Mouse (Mus musculus): Measurements from ENCODE around the gene Igfn1. TPM values are rescaled to one million over a fixed set of nuclear protein-coding genes. Genes with fewer than 3 reads are reported as not detected.

The Igfn1 gene
- polyA plus RNA-seq, 1 experiment from 2014 or later = not detected

Other genes with a start within 250 kb of the Igfn1 start
- 70.5 and 85.0 TPM in 2 replicates for gene Phlda3, start 240.2 kb downstream of the Igfn1 start, polyA plus RNA-seq (2015; fragmentation: Nextera tagmentation; extraction: Ambion mirVana)
- 3,693 and 4,133 TPM in 2 replicates for gene Tnni1, start 226.9 kb downstream of the Igfn1 start, polyA plus RNA-seq (2015; fragmentation: Nextera tagmentation; extraction: Ambion mirVana)
- 3.2 and 5.8 TPM in 2 replicates for gene Lad1, start 187.7 kb downstream of the Igfn1 start, polyA plus RNA-seq (2015; fragmentation: Nextera tagmentation; extraction: Ambion mirVana)
- 7,410 and 9,283 TPM in 2 replicates for gene Tnnt2, start 170.0 kb downstream of the Igfn1 start, polyA plus RNA-seq (2015; fragmentation: Nextera tagmentation; extraction: Ambion mirVana)
- 0.31 and 1.4 TPM in 2 replicates for gene Pkp1, start 87.1 kb downstream of the Igfn1 start, polyA plus RNA-seq (2015; fragmentation: Nextera tagmentation; extraction: Ambion mirVana)
- 91.1 and 107 TPM in 2 replicates for gene Tmem9, start 1.8 kb upstream of the Igfn1 start, polyA plus RNA-seq (2015; fragmentation: Nextera tagmentation; extraction: Ambion mirVana)
- not detected in 2 replicates for gene Ascl5, start 44.5 kb upstream of the Igfn1 start, polyA plus RNA-seq (2015; fragmentation: Nextera tagmentation; extraction: Ambion mirVana)
- 0.29 and 0.56 TPM in 2 replicates for gene Cacna1s, start 46.4 kb upstream of the Igfn1 start, polyA plus RNA-seq (2015; fragmentation: Nextera tagmentation; extraction: Ambion mirVana)
- gene Kif21b, start 125.0 kb upstream of the Igfn1 start, polyA plus RNA-seq (2015; fragmentation: Nextera tagmentation; extraction: Ambion mirVana) = 0.87 and 2.3 TPM in 2 replicates
- not detected in 2 replicates for gene Mroh3, start 206.5 kb upstream of the Igfn1 start, polyA plus RNA-seq (2015; fragmentation: Nextera tagmentation; extraction: Ambion mirVana)
- 0.45 and 3.8 TPM in 2 replicates for gene Inava, start 227.9 kb upstream of the Igfn1 start, polyA plus RNA-seq (2015; fragmentation: Nextera tagmentation; extraction: Ambion mirVana)

Measured in heart, embryonic 15.5 days (tissue).